Mouse (Mus musculus) neutrophil, adult 5-6 weeks (primary cell): Measurements from ENCODE around the gene Zc3h10. TPM values are rescaled to one million over a fixed set of nuclear protein-coding genes. Genes with fewer than 3 reads are reported as not detected.
"Not testable (repeated sequence)": the region's sequence is repeated elsewhere in the genome, so short reads cannot be mapped to it uniquely, and the experiment has no call there.

Experiments used
- ATAC-seq: fragments of 151-379, 151-347 bp; 2 replicates; pipeline ENCODE4 v1.8.0; 2017; ENCODE audit warnings: mild to moderate bottlenecking, moderate TSS enrichment; ENCODE audit not compliant: insufficient number of reproducible peaks, poor library complexity, low FRiP score, severe bottlenecking; ENCODE audit errors: extremely low read depth
- total RNA-seq: library from RNA; stranded (forward); fragments of 200-1000 nt; gene quantifications from 2 replicates; pipeline ENCODE4 v1.2.3, GENCODE M21; 2017

Gene Zc3h10
- total RNA-seq, 1 experiment from 2014 or later = 37.9 TPM

DNA sequence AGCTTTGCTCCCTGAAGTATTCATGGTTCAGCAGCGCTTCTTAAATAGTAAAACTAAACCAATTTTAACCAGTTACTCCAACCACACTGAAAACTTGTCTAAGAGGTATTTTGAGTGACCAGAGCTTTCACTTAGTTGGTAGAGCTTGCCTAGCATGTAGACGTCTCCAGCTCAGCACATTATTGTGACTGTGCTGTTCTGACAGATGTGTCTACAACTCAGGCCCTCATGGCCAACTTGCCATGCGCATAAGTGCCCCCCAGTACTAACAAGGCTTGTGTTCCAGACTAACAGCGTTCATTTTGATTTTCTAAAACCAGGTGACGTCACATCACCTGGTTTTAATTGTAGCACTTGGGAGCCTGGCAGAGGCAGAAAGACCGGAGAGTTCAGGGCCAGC is 9.4 kb upstream of the Zc3h10 start:
- no peak for ATAC-seq

DNA sequence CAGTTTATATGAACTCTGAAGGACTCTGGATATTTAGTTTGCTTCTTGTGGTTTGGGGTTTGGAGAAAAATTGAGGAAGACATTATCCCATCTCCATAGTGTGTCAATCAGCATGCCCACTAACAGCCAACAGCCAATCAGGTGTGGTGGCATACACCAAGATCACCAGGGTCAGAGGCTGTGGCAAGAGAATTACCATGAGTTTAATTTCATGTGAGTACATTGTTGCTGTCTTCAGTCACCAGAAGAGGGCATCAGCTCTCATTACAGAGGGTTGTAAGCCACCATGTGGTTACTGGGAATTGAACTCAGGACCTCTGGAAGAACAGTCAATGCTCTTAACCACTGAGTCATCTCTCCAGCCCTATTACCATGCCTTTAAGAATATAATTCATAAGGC is 8.7 kb upstream of the Zc3h10 start:
- ATAC-seq = no peak

DNA sequence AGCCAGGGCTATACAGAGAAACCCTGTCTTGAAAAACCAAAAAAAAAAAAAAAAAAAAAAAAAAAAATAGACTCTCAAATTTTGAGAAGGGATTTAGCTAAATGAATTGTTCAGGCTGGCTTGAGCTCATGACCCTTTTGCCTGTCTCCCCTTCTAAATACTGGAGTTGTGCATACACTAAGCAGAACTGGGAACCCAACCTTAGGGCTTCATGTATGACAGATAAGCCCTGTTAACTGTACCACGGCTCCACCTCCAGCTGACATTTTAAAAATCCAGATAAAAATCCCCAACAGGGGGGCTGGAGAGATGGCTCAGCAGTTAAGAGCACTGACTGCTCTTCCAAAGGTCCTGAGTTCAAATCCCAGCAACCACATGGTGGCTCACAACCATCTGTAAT is 8.0 kb upstream of the Zc3h10 start:
- ATAC-seq = not testable (repeated sequence)

DNA sequence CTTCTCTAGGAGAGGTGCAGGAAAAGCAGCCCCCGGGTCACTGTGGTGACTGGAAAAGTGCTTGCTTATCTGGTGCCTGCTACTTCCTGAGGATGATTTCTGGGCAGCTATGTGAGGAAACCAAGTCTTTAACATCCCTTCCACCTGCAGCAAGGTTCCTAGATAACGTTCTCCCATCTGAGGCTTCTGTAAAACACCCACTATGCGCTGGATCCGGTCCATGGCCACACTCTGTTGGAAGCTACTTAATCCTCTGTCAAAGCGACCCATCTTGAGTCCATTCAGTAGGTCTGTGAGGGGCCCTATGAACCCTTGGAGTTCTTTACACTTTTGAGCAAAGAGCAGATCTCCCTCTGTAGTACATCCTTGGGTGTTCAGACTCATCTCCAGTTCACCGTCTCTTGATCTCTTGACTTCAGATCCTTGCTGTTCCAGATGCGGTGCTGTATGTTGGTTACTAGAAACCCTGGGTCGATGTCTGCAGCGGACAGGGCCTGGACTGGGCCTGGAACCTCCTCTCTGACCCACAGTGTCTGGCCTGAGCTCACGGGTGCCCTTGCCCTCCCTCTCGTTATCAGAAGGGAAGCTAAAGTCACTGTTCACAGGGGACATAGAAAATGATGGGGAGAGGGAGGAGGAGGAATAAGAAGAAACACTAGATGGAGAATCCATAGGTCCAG is 2.7 kb upstream of the Zc3h10 start:
- not testable (repeated sequence) for ATAC-seq

DNA sequence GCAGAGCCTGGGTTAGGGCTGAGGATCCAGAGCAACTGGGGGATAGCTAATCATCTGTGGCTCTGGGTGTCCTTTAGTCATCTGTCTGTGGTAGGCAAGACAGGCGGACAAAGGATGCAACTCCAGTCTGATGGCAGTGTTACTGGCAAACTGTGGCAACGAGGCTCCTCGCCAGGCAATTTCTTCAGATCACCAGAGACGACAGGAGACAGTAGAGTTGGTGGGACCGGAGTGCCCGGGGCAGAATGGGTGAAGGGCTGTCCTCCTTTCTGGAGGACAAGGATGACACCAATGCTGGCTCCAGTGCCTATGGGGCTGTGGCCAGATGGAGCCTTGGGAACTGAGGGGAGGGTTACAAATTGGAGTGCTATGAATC is 2.1 kb upstream of the Zc3h10 start:
- ATAC-seq = not testable (repeated sequence)

DNA sequence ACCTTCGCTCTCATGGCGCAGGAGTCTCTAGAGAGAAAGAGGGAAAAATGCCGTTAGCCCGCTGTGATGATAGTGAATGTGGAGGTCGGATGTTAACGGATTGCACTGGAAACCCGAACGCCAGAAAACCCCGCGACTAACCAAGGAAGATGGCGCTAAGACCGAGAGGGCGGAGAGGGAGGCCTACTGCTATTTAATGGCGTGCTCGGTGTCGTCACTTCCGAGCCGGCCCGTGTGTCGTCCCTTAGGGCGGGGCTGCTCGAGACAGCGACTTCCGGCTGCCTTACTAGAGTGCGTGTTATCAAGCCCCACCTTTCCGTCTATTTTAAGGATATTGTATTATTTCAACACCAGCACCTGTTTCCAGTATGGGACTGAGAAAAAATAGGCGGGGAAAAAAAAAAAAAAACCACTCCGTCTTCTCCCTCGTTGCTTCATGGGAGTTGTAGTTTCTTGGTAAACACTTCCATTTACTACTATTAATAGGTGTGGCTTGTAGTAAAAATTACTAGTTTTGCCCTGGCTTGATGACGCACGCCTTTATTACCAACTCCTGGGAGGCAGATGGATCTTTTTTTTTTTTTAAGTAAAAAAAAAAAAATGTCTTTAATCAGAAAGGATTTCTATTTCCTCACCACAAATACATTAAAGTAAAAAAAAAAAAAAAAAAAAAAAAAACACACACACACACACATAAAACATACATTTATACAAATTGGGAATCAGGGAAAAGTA is 1.5 kb upstream of the Zc3h10 start, which contains the start of gene Rpl41:
Gene Rpl41, minus strand, starts transcription at position 359 of the 735 bp plus-strand sequence.
- ATAC-seq = peak; percentile 79

DNA sequence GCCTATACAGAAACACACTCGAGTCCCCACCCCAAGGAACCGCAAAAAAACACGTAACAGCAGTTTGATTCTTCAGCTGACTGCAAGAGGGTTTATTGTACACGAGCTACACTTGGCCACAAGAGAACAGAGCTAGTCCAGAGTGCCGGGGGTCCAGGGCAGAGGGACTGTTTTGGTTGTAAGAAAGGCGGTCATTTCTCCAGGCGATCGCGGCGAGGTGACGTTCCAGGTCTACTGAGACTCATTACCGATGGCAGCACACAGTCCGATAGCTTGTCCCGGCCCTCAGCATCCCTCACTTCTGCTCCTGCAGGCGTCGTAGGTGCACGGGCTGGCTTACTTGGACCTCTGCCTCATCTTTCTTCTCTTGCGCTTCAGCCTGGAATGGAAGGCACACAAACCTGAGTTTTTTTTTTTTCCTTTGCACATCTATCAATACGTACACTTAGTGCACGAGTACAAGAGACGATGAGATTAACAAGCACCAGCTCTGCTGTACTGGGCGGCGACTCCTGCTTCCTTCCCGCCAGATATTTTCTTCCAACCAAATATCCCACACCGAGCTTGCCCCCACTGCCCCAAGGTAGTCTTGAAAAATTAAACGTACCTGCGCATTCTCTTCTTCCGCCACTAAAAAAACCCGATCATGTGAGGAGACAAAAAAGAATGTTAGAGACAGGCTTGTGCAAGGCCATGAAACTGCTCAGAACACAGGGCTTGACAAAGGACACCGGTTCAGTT is 647 bp upstream of the Zc3h10 start:
- not testable (repeated sequence) for ATAC-seq

DNA sequence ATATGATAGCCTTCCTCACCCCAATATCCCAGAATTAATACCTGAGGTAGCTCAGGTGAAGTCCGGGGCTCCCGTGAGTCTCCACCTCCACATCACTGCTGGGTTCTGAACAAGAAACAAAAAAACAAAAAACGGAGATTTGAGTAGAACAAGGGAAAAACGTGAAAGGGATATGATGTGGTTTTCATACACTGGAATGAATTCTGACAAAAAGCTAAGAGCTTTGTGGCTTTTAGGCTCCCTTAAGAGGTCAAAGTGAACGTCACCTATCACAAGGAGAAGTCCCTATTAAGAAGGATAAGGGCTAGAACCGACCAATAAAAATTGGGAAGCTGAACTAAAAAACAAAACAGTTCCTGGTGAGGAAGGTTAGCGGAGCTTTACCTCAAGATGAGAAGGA is 787 bp downstream of the Zc3h10 start:
- no peak for ATAC-seq

DNA sequence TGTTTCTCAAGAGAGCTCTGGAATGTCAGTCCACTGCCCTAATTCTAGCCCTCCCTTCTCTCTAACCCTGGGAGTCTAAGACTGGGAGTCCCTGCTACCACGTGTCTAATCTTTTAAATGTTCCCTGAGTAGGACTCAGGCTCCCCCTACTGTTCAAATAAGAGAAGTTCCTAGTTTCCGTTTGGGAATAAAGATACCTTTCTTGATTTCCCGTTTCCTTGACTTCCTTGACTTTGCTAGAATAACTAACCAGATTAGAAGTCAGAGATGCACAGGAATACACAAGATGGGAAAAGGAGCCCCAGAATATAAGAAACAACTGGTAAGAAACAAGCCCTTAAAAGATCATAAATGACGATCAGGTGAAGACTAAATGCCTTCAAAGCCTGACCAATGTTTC is 1.2 kb downstream of the Zc3h10 start:
- no peak for ATAC-seq

DNA sequence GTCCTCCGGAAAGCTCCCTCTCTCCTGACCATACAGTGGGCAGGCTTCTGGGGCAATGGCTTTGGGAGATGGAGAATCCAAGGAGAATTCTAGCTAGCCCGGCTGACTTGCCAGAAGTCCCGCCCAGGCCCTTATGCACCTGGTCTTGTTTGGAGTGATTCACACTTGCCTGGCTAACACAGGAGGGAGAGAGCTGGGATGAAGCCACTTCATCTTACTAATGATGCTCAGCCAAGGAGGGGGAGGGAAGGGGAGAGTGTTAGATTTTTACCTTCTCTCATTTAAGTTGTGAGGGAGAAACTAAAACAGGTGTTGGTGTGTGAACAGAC is 2.0 kb downstream of the Zc3h10 start:
- no peak for ATAC-seq

DNA sequence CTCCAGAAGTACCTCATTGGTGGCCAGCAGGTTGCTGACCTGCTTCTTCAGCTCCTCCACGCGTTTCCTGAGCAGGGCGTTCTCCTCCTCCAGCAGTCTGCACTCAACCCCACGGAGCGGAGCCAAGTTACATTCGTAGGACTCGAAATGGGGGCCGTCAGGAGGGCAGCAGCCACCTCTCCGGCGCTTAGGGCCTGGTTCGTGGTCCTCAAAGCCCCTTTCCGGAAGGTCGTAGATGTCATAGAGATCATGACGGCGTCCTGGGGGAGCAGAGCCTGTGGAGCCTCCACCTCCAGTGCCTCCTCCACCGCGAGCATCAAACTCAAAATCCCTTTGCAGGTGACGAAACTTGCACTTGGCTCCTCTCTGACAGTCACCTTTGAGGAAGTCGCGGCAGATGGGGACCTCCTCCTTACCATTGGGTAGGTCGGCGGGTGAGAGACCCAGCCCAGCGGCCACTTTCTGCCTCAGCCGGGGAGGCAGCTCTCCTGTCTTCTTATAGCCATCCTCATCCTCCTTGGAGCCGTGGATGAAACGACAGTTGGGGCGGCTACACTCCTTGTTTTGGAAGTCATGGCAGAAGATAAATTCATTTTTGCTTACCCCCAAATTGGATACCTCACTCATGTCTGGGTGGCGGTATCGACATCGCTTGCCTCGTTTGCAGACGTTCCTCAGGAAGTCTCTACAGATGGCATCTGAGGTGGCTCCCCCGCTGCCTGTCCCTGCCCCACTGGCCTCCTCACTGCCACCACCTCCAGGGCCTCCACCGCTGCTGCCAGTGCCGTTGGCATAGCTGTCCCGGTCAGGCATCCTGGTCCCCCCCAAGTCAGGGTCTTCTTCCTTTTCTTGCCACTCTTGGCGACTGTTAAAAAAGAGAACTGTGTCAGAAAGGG is 2.7 kb downstream of the Zc3h10 start:
- ATAC-seq = no peak

DNA sequence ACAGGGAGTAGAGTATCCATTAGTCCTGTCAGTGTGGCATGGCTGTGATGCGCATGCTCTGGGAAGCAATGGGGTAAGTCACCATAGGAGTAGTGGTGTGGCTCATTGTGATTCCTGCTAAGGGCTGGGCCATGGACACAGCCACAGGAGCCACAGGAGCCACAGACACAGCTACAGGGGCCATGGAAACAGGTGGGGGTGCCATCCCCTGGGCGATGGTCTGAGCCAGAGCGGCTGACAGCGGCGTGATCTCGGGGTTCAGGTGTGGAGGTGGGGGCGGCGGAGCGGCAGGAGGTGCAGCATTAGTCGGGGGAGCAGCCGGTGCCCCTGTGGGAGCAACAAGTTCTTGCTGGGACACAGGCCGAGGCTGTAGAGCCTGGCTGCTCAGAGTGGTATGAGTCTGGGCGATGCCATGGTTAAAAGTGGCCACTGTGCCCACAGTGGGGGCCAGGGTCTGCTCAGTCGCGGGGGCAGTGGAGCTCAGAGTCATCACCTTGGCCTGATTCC is 3.4 kb downstream of the Zc3h10 start:
- no peak for ATAC-seq

DNA sequence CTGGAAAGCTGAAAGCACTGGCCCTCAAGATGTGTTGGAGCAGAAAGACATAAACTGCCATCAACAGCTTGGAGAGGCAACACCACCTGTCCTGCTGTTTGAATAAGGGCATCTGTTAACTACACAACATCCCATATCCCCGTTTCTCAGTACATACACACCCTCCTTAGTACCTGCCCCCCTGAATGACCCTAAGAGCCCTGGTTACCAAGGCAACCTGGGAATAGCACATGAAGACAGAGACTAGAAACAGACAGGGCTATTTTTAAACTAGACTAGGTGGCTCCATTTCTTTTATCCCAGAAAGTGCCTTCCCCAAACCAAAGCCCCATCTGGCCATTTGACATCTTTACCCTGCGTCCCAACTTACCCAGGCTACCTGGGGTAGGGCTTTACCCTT is 4.5 kb downstream of the Zc3h10 start:
- ATAC-seq = no peak

DNA sequence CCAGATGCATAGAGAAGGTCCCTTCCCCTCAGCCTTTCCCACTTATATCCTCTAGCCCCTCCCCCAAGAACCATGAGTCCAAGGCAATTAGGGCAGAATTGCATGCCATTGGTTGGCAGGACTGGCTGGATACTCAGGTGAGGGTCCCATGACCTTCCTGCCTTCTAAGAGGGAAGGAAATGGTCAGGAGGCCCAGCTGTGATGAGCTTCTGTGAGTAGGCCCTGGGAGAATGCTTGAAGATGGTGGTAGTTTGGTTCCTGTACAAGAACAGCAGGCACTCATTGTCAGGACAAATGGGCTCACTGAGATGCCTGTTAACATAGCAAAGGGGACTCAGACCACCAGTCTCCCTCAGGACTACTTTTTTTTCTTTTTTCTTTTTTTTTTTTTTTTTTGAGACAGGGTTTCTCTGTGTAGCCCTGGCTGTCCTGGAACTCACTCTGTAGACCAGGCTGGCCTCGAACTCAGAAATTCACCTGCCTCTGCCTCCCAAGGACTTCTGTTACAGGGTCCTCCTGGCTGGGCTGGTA is 9.2 kb downstream of the Zc3h10 start:
- ATAC-seq = no peak

DNA sequence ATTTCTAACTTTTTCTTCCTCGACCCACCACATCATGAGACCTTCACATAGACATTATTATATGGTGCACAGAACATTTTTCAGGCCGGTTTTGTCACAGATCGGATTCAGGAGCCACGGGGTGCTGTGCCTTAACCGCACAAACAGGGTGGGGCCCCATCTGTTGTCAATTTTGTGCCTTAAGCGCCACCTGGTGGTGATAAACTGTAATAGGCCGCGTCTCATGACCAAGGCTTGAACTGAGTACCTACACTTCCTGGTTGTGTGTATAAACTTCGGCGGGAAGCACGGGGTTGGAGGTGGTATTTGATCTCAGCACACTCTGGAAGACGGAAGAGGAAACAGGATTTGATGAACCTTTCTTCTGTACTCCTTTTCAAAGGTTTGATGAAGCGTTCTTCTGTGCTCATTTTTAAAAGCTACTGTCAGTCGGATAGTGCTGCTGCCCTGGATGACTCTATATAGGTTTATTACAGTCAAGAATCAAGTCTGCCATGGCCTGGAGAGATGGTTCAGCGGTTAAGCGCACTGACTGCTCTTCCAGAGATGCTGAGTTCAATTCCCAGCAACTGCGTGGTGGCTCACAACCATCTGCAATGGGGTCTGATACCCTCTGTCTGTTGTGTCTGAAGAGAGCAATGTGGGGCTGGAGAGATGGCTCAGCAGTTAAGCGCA is 11.2 kb downstream of the Zc3h10 start:
- ATAC-seq = peak; percentile 99

DNA sequence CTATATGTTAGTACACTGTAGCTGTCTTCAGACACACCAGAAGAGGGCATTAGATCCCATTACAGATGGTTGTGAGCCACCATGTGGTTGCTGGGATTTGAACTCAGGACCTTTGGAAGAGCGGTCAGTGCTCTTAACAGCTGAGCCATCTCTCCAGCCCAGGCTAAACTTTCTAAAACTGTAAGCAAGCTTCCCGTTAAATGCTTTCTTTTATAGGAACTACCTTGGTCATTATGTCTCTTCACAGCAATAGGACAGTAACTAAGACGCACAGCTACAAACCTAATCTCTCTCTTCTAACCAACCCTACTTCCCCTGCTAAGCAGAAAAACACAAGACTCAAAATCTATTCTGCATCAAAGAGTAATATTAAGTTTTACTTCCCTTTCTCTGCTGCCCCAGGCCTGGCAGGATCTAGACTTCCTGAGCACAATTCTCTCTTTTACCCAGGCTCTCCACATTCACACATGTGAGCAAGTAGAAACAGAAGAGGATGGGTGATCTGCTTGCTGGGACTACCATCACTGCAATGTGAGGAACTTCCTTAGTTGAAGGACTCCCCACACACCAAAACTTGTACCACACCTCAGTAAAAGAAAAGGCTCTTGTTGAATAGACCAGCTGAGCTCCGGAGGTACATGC is 11.8 kb downstream of the Zc3h10 start:
- ATAC-seq = peak; percentile 51

DNA sequence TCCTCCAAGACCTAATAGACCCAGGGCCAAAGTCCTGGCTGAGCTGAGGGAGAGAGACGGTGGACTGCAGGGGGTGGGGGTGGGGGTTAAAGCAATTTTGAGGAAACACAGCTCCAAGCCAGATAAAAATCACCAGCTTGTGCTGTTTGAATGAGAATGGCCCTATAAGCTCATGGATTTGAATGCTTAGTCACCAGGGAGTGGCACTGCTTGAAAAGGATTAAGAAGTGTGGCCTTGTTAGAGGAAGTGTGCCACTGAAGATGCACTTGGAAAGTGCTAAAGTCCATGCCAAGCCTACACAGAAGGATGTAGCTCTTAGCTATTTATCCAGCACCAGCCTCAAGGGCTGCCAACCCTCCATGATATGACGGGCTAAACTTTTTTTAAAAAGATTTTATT is 12.4 kb downstream of the Zc3h10 start:
- ATAC-seq = no peak
